Mouse (Mus musculus) mesoderm, embryonic 11.5 days (tissue): ENCODE measurements around the gene Tiam2.

Source experiments
- DNase-seq: peaks from one replicate; pipeline ENCODE4 v3.0.0-alpha.2; 2012; ENCODE audit warnings: low read depth, low spot score

Tiam2 gene

DNA sequence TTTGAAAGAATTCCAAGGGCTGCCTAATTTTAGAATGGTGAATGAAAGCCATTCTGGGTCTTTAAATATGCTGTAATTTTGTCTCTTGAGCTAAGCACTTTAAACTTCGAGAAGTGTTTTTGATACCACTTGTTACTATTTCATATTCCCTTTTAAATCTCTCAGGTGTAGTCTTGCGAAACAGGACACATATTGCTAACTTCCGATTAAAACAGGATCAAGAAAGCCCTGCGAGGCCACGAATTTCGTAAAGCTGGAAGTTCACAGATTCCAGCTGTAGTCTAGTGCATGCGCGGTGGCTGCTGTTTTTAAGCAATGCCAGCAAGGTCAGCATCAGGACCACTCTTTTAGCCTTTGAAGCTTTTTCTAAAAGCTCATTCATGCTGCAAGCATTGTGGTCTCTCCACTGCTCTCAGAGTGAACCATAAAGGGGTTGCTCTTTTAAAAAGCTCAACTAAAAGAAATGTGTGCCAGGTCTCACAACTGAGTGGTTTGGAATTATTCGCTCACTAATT lies 232.0 kb downstream of the Tiam2 start:
- no peak for DNase-seq

DNA sequence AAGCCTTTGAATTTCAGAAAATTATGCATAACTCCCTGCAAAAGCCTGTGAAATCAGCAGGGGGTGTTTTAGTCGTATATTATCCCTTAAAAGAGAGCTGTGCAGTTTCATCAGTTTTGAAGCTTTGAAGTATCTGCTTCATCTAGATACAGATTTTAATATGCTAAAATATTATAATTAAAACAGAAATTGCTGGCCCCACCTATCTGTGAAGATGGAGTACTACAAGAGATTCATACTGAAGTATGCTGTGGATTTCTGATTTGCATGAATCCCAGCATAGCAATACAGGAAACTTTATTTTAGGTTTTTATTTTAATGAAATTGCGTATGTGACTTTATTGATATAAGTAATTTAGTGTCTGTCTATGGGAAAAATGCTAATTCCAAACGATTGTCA lies 234.2 kb downstream of the Tiam2 start:
- DNase-seq, result no peak

- no peak for DNase-seq
Measured at GRCm38 (mm10) chr17:3562405-3562804, 236.0 kb downstream of the Tiam2 start.

- DNase-seq, result peak; percentile 80
Measured at GRCm38 (mm10) chr17:3570876-3571275, 244.5 kb downstream of the Tiam2 start.
